ENCODE assay signal across 30 mouse cellular contexts in the genomic region with DNA sequence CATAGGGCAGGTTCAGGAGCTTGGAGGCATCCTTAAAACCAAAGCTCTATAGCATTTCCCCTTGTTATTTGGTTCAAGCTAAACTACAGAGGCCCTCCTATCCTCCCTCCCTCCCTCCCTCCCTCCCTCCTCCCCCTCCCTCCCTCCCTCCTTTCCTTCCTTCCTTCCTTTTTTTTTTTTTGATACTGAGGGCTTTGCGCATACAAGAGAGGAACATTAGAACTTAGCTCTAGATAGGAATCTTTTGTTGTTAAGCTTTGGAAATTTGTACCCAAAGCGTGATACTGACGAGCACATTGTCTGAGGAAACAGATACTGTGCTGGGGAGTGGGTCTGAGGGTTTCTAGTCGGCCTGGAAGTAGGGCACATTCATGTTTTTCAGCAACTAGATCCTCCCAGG.
"Had no signal": no experiment of that assay in that cellular context is flagged by ENCODE, and none has a peak within 500 bp of the region (broad histone marks: within the 10 kb centered on the region; RNA-seq: fewer than 3 reads in every experiment).

No protein-coding gene starts in this region.

- H3K9ac ChIP-seq: heart, embryonic 12.5 days; heart, embryonic 13.5 days; heart, embryonic 15.5 days; hindbrain, embryonic 12.5 days; hindbrain, embryonic 13.5 days; hindbrain, embryonic 14.5 days; hindbrain, embryonic 15.5 days; intestine, embryonic 15.5 days; kidney, embryonic 15.5 days had no signal

- H3K36me3 ChIP-seq: heart, embryonic 12.5 days; heart, embryonic 13.5 days; heart, embryonic 15.5 days; hindbrain, embryonic 10.5 days; hindbrain, embryonic 12.5 days; hindbrain, embryonic 13.5 days; hindbrain, embryonic 15.5 days; intestine, embryonic 15.5 days; kidney, embryonic 15.5 days had no signal

- H3K4me1 ChIP-seq: heart, embryonic 12.5 days; heart, embryonic 13.5 days; heart, embryonic 15.5 days; hindbrain, embryonic 13.5 days; hindbrain, embryonic 15.5 days; intestine, embryonic 15.5 days had no signal

- DNase-seq: heart, postnatal 10 days; heart, postnatal 14 days; heart, postnatal 36 days; heart, postnatal 4 days; kidney, adult 11 months; kidney, adult 18-20 months; kidney, adult 2 months; kidney, adult 8-10 months; kidney, adult 9 months; kidney, postnatal 10 days; kidney, postnatal 14 days; kidney, postnatal 25 days; kidney, postnatal 36 days; kidney, postnatal 4 days; layer of hippocampus, adult 9-11 months; layer of hippocampus, postnatal 36 days had no signal

- H3K9me3 ChIP-seq: heart, embryonic 12.5 days; heart, embryonic 13.5 days; heart, embryonic 15.5 days; hindbrain, embryonic 10.5 days; hindbrain, embryonic 12.5 days; hindbrain, embryonic 13.5 days; hindbrain, embryonic 15.5 days; intestine, embryonic 15.5 days; kidney, embryonic 15.5 days had no signal

- H3K27ac ChIP-seq: heart, embryonic 13.5 days; heart, embryonic 15.5 days; hindbrain, embryonic 10.5 days; hindbrain, embryonic 12.5 days; hindbrain, embryonic 13.5 days; hindbrain, embryonic 14.5 days; hindbrain, embryonic 15.5 days; hindbrain, postnatal 0 days; intestine, embryonic 15.5 days; kidney, embryonic 15.5 days; kidney, postnatal 0 days; layer of hippocampus, adult 2 months; left cerebral cortex, adult 2 months had no signal

- H3K4me3 ChIP-seq: heart, embryonic 12.5 days; heart, embryonic 13.5 days; heart, embryonic 15.5 days; hindbrain, embryonic 10.5 days; hindbrain, embryonic 12.5 days; hindbrain, embryonic 13.5 days; hindbrain, embryonic 15.5 days; intestine, embryonic 15.5 days; kidney, embryonic 15.5 days; layer of hippocampus, adult 2 months; left cerebral cortex, adult 2 months had no signal
